Mouse (Mus musculus): ENCODE data around the gene Pdzd2.

Pdzd2 gene

DNA sequence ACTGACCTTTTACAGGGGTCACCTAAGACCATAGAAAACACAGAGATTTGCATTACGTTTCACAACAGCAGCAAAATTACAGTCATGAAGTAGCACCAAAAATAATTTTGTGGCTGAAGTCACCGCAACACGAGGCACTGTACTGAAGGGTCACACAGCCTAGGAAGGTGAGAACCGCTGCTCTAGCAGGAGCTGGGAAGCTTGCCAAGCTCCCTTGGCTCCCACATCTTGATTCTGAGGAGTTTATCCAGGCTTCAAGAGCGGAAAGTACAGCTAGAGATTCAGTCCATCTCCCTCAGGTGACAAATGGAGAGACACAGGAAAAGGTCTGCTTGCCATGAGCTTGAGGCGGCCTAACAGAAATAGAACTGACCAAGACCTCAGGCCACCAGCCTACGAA is 216.9 kb downstream of the Pdzd2 start:
- in situ Hi-C loops (cut with MboI; ENCODE audit: low pct_unique_long_range_greater_than_20kb in 1 of 2, low sequenced_read_pairs in 2 of 2, unreplicated experiment in 1 of 2): no loop called here

DNA sequence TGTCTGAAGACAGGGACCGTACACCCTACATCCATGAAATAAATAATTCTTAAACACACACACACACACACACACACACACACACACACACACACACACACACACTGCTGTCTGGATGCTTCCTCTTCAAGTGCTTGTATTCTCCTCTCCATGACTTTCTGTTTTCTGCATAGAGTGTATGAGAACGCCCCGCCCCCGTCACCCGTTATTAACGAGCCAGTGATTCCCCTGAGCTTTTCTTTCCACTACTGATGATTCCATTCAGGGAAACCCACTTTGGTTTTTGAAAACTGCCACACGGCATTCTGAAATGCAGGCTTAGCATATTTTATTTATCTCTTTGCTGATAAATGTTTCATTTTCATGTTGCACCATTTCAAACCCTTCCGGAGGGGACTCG is 219.4 kb downstream of the Pdzd2 start:
- in situ Hi-C loops (cut with MboI; ENCODE audit: low pct_unique_long_range_greater_than_20kb in 1 of 2, low sequenced_read_pairs in 2 of 2, unreplicated experiment in 1 of 2): no loop called here

DNA sequence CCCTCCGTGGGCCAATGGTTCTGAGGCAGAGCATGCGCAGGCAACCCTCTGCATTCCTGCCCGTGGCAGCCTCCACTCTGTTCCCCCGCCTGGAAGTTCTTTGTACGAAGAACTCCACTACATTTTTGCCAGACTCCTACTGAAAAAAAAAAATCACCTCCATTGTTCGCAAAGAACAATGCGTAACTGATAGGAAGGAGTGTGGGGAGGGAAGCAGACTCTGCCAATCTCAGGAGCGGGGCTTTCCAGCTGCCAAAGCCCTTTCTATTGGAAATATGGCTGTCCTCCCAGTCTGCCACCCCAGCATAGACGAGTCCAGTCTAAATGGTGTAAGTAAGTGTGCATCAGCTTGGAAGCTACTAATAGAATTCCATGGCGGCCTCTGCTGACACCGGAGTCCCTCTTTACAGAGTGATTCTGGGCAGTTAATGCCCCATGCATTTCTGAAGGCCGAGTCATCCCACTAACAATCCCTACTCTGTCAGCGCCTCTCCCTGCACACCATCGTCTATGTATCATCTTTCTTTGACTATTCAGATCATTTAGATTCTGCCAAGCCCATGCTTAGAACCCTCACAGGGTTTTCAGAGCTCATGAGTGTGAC is 221.3 kb downstream of the Pdzd2 start:
- in situ Hi-C loops (cut with MboI; ENCODE audit: low pct_unique_long_range_greater_than_20kb in 1 of 2, low sequenced_read_pairs in 2 of 2, unreplicated experiment in 1 of 2): no loop called here

DNA sequence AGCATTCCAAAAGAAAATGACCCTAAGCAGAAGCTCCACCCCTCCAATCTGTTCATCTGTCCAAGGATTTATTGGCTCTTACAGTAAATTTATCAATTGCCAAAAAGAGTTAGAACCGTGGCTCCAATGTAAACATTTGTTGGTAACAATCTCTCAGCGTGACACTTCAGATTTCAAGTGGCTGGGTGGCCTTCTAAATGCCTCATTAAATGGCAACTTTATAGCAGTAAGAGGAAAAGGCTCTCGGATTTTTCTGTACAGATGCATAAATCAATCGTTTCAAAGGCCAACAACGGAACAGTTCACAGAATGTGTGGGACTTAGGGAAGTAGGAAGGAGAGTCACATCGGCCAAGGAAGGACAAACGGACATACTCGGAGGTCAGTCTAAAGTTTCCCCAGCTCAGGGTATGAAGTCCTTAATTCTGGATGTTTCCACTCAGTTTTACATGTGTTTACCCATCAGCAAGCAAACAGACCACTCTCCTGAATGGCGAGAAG is 222.4 kb downstream of the Pdzd2 start:
- in situ Hi-C loops (cut with MboI; ENCODE audit: low pct_unique_long_range_greater_than_20kb in 1 of 2, low sequenced_read_pairs in 2 of 2, unreplicated experiment in 1 of 2): no loop called here

DNA sequence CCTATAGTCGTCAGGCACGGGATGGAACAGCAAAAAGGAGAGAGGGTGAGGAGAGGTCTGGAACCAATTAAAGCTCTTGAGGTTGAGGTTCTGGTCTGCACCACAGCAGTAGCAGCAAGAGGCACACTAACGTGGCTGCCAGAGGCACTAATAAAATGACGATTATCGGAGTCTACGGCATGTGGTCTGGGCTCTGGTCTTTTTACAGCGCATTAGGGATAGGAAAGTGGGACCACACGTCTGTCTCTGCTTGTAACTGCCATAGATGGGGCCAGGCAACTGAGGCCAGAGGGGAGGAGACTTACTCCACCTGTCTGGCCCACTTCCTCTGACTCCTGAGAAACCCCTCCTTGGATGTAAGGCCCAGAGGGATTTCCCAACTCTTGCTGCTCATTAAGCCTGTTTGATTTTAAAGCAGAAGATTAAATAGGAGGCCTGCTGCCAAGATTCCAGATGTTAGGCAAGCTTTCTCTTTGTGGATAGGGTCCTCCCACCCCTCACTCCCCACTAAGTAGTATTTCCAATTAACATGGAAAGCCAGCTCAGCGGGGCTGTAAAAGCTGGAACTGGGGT is 224.4 kb downstream of the Pdzd2 start:
- in situ Hi-C loops (cut with MboI; ENCODE audit: low pct_unique_long_range_greater_than_20kb in 1 of 2, low sequenced_read_pairs in 2 of 2, unreplicated experiment in 1 of 2): no loop called here

DNA sequence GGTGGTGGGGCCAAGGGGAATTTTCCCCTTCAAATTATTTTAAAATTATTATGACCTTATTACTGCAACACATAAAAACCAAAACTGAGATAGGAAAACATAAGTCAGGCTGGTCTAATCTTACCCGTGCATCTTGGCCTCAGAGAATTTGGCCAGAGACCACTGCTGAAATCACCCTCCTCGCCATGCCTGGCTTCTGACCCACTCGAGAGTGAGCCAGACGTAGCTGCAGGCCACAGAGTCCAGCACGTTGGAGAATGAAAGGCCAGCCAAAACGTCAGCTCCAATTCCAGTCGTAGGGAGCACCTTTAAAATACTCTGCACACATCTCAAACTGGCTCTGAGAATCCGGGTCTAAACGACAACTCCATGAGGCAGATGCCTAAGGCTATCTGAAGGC is 226.2 kb downstream of the Pdzd2 start:
- in situ Hi-C loops (cut with MboI; ENCODE audit: low pct_unique_long_range_greater_than_20kb in 1 of 2, low sequenced_read_pairs in 2 of 2, unreplicated experiment in 1 of 2): no loop called here

DNA sequence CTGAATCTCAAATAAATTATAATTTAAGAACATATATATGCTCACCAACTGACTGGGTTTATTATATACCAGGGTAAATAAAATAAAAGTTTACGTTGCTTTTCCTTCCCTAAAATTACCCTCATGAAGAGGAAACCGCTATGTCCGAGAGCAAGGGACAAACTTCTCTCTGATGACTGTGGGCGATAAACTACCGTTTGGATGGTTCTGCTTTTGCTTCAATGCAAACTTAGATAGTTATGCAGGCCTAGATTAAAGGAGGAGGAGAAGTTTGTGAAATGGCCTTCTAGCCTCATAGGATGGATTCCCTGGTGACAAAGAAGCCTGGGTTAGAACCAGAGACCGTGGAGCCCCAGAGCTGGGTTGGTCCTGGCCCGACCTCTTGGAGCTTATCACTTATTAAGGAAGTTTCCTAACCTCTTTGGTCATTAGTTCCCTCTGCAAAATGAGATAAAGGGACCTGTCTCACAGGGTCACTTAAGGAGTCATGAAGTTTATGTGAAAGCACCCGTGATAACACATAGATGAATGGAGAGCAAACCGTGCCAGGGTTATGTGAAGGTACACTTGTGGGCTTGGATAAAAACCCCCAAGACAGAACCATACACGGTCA is 230.9 kb downstream of the Pdzd2 start:
- in situ Hi-C loops (cut with MboI; ENCODE audit: low pct_unique_long_range_greater_than_20kb in 1 of 2, low sequenced_read_pairs in 2 of 2, unreplicated experiment in 1 of 2): no loop called here

DNA sequence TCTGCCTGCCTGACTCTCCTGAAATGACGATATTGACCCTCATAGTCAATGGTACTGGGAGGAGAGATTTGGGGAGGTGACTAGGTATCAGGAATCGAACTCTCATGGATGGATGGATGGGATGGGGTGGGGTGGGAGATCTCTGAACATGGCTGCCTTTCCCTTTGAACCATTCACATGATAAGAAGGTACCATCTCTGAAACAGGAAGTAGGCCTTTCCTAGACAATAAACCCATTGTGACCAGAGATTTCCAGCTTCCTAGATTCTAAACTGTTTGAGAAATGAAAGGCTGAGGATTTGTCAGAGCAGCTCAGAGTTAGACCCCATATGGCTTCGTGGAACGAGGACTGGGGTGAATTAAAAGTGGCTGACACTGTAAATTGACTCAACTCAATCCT is 232.2 kb downstream of the Pdzd2 start:
- in situ Hi-C loops (cut with MboI; ENCODE audit: low pct_unique_long_range_greater_than_20kb in 1 of 2, low sequenced_read_pairs in 2 of 2, unreplicated experiment in 1 of 2): no loop called here

DNA sequence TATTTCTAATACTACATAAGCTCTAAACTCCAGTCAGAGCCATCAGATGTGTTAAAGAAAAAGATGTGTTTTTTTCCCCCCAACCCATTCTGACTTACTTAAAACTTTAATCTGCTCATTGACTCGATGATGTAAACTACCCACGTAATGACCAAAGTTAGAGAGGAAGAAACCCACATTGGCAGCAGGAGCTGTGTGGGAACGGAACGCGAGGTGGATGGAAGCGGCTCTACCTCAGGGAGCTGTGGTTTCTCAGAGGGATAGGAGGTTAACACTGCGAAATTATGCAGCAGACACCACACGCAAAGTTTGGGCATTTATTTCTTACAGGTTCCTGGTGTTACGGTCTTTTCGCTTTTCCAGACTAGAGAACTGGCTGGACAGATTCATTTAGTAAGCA is 233.2 kb downstream of the Pdzd2 start:
- in situ Hi-C loops (cut with MboI; ENCODE audit: low pct_unique_long_range_greater_than_20kb in 1 of 2, low sequenced_read_pairs in 2 of 2, unreplicated experiment in 1 of 2): no loop called here

DNA sequence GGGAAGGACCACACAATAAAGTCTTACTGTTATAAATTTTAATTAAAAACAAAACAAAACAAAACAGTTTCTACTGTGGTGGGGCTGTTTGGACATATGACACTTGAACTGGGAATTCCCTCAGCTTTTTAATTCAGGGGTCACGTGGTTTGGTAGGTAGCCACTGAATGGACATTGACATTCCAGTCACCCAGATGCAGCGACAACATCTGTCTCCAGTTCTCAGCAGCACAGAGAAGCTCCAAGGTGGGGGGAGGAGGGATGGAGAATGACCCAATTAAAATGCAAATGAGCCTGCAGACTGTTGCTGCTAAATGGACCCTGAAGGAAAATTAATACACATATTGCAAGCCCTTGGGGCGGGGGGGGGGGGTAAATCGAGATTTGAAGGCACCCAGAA is 233.6 kb downstream of the Pdzd2 start:
- in situ Hi-C loops (cut with MboI; ENCODE audit: low pct_unique_long_range_greater_than_20kb in 1 of 2, low sequenced_read_pairs in 2 of 2, unreplicated experiment in 1 of 2): no loop called here

DNA sequence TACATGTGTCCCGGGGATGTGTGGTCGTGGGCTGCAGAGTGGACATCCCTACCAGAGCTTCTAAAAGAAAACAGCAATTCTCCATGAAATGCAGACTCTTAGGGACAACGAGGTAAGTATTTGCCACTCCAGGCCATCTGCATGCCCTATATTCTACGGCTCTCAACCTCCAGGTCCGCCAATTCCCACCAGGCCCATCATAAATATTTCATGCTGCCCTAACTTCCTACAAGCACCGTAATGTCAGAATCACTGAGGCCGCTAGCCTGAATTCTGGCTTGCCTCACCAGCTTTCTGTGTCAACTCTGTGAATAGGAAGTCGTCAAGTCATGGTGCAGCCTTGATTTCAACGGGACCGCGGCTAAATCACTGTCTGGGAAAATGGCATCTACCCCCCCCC is 234.2 kb downstream of the Pdzd2 start:
- in situ Hi-C loops (cut with MboI; ENCODE audit: low pct_unique_long_range_greater_than_20kb in 1 of 2, low sequenced_read_pairs in 2 of 2, unreplicated experiment in 1 of 2): no loop called here

DNA sequence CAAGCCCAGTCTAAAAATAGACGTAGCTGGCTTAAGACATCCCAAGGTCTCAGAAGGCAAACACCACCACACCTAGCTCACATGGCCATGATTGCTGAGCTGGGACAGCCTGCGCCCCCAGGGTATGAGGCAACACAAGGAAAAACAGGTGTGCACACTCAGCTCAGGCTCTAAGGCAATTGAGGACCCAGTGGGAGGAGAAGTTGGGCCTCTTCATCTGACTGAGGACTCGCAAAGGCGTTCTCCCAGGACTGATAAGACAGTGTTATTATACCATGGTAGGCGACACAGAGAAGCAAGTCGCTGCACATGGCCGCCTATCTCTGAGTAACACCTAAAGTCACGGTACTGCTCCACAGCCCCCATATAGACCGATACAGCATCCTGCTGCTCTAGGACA is 235.8 kb downstream of the Pdzd2 start:
- in situ Hi-C loops (cut with MboI; ENCODE audit: low pct_unique_long_range_greater_than_20kb in 1 of 2, low sequenced_read_pairs in 2 of 2, unreplicated experiment in 1 of 2): no loop called here

DNA sequence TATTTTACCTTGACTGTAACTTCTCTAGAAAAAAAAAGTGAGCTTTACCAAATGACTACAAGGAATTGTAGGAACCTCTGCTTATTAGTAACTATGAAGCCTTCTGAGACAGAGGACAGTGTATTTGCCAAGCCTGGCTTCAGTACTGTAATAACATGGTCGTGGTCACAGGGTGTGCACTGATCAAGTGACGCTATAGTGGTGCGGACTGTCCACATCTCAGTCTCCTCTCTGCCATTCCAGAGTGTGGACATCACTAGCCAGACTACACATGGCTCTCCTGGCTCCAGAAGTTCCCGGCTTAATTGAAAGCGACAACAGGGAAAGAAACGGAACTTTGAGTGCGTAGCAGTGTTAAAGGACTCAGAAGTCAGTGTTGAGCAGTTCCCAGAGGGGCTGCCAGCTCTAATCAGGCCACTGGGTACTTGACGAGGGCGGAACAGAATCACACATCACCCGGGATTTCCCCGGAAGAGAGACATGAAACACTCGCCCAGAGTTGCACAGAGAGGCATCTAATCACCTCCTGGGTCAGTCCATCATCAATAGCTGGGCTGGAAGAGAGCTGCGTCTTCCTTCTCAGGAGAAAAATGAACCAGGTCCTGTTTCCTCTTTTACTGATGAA is 237.7 kb downstream of the Pdzd2 start:
- in situ Hi-C loops (cut with MboI; ENCODE audit: low pct_unique_long_range_greater_than_20kb in 1 of 2, low sequenced_read_pairs in 2 of 2, unreplicated experiment in 1 of 2): no loop called here

DNA sequence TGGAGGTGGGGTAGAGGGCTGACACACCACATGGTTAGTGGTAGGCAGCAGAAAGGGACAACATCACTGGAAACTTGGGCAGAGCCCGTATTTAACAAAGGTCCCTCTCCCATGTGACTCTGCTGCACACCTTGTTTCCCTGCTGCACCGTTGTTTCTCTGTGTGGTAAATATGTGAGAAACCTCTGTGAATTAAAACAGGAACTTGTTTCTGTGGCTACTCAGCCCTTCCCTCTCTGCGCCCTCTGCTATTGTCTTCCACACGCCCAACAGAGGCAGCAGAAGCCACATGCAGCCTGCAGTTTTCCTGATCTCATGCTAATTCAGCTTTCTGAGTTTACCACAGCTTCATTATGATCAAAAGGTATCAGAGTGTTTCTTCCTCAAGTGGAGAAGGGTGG is 239.1 kb downstream of the Pdzd2 start:
- in situ Hi-C loops (cut with MboI; ENCODE audit: low pct_unique_long_range_greater_than_20kb in 1 of 2, low sequenced_read_pairs in 2 of 2, unreplicated experiment in 1 of 2): no loop called here

DNA sequence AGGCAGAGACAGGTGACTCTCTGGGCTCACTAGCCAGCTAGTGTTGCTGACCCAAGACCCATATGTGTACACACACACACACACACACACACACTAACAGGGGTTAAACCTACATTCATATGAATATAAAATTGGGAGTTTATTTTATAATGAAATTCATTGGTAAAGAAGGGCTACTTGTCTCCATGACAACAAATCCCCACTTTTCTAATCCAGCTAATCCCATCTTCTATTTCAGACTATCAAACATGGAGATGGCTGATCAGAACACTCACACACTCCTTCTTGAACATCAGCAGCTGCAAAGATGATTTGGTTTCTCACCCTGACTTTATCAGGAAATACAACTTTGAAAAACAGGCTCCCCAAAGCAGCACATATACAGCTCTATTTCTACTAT is 245.6 kb downstream of the Pdzd2 start:
- in situ Hi-C loops (cut with MboI; ENCODE audit: low pct_unique_long_range_greater_than_20kb in 1 of 2, low sequenced_read_pairs in 2 of 2, unreplicated experiment in 1 of 2): no loop called here

DNA sequence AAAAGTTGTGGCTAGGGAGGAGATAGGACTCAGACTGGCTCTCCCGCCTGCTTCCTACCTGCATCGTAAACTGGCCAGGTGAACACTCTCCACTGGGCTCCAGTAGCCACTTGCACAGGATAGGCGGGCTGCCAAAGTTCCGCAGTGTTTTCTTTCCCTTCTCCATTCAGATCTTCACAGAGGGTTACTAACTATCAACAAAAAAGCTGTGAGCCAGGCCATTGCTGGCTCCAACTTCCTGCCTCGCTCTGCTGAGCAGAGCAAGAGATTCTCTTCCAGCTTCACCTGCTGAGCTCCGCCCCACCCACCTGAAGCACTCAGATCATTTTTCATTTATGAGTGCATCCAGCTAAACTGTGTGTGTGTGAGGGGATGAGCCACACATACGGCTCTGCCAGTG is 246.5 kb downstream of the Pdzd2 start:
- in situ Hi-C loops (cut with MboI; ENCODE audit: low pct_unique_long_range_greater_than_20kb in 1 of 2, low sequenced_read_pairs in 2 of 2, unreplicated experiment in 1 of 2): no loop called here

DNA sequence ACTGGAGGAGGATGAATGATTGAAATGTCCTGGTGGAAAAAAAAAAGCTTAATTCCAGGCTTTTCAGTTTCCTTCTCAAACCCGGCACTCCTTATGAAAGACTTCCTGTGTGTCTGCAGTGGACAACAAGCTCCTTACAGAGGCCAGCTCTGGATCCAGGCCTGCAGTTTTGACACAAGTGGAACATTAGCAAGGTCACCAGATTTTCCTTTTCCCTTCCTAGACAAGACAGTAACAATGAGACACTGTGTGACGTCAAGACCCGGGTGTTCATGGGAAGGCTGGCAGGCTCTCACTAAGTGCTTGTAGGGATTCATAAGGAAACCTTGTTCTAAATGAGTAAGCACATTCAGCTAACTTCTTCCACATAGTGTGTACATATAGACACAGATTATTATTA is 248.8 kb downstream of the Pdzd2 start:
- in situ Hi-C loops (cut with MboI; ENCODE audit: low pct_unique_long_range_greater_than_20kb in 1 of 2, low sequenced_read_pairs in 2 of 2, unreplicated experiment in 1 of 2): no loop called here

DNA sequence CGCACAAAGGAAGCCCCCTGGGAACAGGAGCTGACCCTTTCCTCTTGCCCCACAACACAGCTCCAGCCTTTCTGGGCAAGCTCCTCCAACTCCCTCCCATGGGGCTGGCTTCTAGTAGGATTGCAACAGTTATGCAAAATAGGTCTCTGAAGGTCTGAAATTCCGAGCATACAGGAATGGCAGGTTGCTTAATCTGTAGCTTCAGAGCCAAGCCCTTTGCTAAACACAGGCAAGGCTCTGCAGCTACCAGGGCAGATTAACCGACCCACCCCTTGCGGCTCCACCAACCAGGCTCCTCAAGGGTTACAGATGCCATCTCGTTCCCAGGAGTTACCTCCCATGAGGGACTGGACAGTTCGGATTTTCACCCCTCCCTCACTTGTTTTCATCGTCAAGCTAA is 249.2 kb downstream of the Pdzd2 start:
- in situ Hi-C loops (cut with MboI; ENCODE audit: low pct_unique_long_range_greater_than_20kb in 1 of 2, low sequenced_read_pairs in 2 of 2, unreplicated experiment in 1 of 2): no loop called here

DNA sequence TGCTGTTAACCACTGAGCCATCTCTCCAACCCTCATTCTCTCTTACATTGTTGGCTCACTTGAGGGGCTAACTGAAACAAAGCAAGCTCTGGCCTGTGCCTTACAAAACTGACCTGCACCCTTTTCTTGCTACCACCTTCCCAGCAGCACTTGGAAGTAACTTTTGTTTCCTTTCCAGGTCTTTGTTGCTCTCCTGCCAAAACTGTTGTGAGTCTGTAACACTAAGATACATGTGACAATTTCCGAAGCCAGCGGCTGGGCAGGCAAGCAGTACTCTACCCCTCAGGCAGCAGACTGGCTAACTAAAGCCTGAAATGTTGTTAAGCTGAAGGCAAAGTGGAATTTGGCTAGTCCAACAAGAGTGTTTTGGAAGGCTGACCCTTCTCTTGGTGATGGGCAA is 251.4 kb downstream of the Pdzd2 start:
- in situ Hi-C loops (cut with MboI; ENCODE audit: low pct_unique_long_range_greater_than_20kb in 1 of 2, low sequenced_read_pairs in 2 of 2, unreplicated experiment in 1 of 2): no loop called here

DNA sequence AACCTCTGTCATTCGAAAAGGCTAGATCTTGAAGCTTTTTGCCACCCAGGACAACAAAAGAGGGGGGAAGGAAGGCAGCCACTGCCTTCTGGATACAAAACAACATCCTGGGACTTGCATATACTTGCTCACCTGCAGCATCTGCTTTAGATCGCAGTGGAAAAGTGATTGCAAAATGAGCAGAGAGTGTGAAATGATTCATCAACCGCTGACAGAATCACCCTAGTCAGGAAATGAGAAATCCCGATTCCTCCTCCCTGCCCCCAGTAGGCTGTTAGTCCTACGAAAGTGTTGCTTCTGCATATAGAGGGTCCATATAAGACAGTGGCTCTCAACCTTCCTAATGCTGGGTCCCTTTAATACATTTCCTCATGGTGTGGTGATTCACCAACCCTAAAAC is 258.5 kb downstream of the Pdzd2 start:
- in situ Hi-C loops (cut with MboI; ENCODE audit: low pct_unique_long_range_greater_than_20kb in 1 of 2, low sequenced_read_pairs in 2 of 2, unreplicated experiment in 1 of 2): no loop called here

Measured in mouse embryonic stem cell (cell line).